Mouse (Mus musculus): ENCODE results near the gene Memo1.

- no peak for TF ChIP-seq POLR2A (IDR thresholded peaks at IDR 0.05; ENCODE audit: borderline replicate concordance, insufficient read depth, low read length)
- TF ChIP-seq CTCF (IDR thresholded peaks at IDR 0.05; ENCODE audit: borderline replicate concordance, insufficient read depth, low read depth, low read length), result no peak
Measured at GRCm38 (mm10) chr17:74158161-74158560, 137.2 kb downstream of the Memo1 start.

All from cerebellum, adult 2 months (tissue).